Mouse (Mus musculus): ENCODE measurements around the gene Art5.
"Not testable (repeated sequence)": the region's sequence is repeated elsewhere in the genome, so short reads cannot be mapped to it uniquely, and the experiment has no call there.

Art5 gene

DNA sequence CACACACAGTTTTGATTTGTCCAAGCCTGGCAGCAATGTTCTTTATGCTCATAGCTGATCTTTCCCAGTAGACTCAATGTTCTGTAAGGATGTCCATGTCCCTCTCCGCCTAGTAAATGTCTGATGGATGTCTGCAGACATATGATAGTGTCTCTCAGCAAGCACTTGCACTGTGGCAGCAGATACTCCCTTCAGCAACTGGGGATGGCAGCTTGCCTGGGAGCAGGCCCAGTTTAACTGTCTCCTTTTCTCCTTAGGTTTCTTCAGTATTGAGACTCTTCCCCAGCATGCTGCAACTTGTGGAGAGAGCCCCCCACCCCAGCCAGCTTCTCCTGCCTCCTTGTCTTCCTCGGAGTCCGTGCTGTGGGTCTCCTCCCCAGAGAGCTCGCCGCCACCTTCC is 27.5 kb downstream of the Art5 start:
- DNase-seq (ENCODE audit: low spot score): no peak

DNA sequence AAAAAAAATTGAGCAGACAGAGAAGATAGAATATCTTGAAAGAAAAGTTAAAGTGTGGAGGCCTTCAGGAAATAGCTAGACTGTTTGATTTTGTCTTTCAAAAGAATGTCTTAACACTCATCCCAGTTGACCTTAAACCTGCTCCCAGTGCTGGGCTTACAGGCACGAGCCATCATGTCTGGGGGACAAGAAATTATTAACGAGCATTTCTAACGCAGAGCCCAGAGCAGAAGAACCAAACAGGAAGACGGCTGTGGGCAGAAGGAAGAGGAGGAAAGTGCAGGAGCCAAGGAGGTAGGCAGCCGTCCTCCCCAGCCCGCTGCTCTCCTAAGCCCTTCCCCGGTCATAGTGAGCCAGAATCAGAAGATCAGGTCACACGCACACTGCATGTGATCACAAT is 29.0 kb downstream of the Art5 start:
- DNase-seq (ENCODE audit: low spot score): no peak

DNA sequence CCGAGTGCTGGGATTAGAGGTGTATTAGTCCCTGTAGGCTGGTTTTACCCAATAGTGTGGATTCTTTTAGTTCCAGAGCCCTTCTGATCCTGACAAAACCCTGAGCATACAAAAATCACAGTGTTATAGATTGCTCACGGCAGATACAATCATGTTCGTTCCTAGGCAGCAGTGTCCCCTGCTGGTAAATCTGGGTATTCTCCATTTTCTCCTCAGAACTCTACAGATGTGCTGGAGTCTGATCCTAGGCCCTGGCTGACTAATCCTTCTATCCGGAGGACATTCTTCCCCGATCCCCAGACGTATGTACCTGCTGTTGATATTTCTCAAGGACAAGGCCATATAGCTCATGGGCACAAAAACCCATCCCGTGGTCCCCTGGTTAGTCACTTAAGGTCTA is 30.8 kb downstream of the Art5 start:
- no peak for DNase-seq (ENCODE audit: low spot score)

- no peak for DNase-seq (ENCODE audit: low spot score)
These were observed 32.5 kb downstream of the Art5 start for GRCm38 (mm10) chr7:102076714-102077296.

- no peak for DNase-seq (ENCODE audit: low spot score)
These were observed 42.9 kb downstream of the Art5 start for GRCm38 (mm10) chr7:102066363-102066762.

DNA sequence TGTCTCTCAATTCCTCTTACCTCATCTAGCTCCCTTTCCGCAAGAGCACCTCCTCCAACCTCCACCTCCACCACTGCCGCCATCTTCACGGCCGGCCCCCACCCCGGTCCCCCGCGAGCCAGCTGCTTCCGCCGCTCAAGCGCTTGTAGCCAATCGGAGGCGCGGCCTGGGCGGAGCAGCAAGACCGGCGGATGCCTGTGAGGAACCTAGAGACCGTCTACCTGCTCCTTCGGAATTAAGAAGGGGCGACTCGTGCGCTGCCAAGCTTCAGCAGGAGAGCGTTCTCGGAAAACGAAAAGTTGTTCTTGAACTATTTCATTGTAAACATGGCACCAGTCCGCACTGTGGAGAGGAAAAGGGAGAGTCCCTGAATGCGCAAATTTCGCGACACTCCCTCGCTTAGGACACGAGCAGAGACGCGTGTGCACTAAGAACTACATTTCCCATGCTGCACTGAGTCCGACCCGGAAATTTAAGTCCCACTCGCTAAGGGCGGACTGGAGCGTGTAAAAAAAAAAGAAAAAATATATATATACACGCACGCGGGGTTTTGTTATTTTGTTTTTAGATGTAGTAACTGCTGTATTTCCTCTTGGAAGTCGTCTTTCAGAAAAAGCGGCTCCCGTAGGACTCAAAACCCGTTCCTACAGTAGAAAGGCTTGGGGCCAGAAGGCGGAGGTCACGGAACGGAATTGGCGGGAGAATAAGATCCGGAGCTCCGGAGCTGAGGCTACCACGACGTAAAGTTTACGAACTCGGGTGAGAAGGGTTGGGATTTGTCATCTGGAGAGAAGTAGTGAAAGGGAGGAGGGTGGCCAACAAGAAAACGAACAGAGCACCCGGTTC is 44.0 kb downstream of the Art5 start, which contains the start of the genes Rnf121, Xndc1 and Xntrpc:
Gene Rnf121 (minus strand): TSS at position 424 of the 846 bp plus-strand sequence.
Gene Xndc1 (plus strand): TSS at position 466 of the 846 bp plus-strand sequence.
Gene Xntrpc (plus strand): TSS at position 668 of the 846 bp plus-strand sequence.
- DNase-seq (ENCODE audit: low spot score): peak; percentile 86

- DNase-seq (ENCODE audit: low spot score): no peak
These were observed 44.6 kb downstream of the Art5 start for GRCm38 (mm10) chr7:102064655-102065045.

- DNase-seq (ENCODE audit: low spot score): no peak
These were observed 45.4 kb downstream of the Art5 start for GRCm38 (mm10) chr7:102063891-102064290.

GRCm38 (mm10) chr7:102062203-102062602 is 47.1 kb downstream of the Art5 start:
- DNase-seq (ENCODE audit: low spot score): no peak

GRCm38 (mm10) chr7:102061353-102061752 is 47.9 kb downstream of the Art5 start:
- no peak for DNase-seq (ENCODE audit: low spot score)

DNA sequence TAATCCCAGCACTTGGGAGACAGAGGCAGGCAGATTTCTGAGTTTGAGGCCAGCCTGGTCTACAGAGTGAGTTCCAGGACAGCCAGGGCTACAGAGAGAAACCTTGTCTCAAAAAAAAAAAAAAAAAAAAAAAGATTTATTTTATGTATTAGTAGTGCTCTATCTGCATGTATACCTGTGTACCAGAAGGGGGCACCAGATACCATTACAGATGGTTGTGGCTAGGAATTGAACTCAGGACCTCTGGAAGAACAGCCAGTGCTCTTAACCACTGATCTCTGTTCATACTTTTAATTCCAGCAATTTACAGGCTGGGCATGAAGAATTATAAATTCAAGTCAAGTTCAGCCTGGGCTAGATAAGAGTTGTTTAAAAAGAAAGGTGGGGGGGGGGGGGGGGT is 60.8 kb downstream of the Art5 start:
- DNase-seq (ENCODE audit: low spot score): not testable (repeated sequence)

Data from left cerebral cortex, adult 11 months (tissue).